Comparison of ENCODE assay signal across 29 mouse cellular contexts in the genomic region with DNA sequence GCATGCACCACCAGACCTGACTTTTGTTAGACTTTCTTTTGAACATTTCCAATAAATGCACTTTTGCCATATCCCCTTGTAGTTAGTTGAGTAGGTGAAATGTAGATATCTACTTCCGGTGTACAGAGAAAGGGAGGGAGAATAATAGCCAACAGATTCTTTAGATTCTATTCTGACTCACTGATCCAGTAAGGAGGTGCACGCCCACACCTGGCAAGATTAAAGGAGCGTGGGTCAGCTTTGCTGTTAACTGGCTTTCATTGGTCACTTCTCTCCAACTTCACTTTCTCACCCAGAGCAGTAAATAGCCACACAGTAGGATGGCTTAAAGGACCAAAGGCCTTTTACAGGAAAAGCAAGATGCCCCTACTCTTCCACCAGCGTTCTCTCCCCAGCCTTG. TPM values are rescaled to one million over a fixed set of nuclear protein-coding genes. Genes with fewer than 3 reads are reported as not detected.
DNase-seq lines count a peak whose midpoint lies in the region; ATAC-seq lines count a peak whose summit lies in the region.
"Had no signal": no experiment of that assay in that cellular context is flagged by ENCODE, and none has a peak within 500 bp of the region (broad histone marks: within the 10 kb centered on the region; RNA-seq: fewer than 3 reads in every experiment).

No protein-coding gene starts in this region.

- no peak overlapping the region for H3K27ac ChIP-seq in midbrain, embryonic 10.5 days (replicated peaks)
- H3K27ac ChIP-seq in midbrain, embryonic 13.5 days, result no peak overlapping the region
- H3K27ac ChIP-seq: embryonic facial prominence, embryonic 13.5 days; embryonic facial prominence, embryonic 15.5 days; forebrain, embryonic 10.5 days; forebrain, embryonic 12.5 days had no signal

- no peak overlapping the region for H3K4me3 ChIP-seq in midbrain, embryonic 10.5 days
- H3K4me3 ChIP-seq in midbrain, embryonic 13.5 days (replicated peaks), result no peak overlapping the region
- H3K4me3 ChIP-seq: embryonic facial prominence, embryonic 13.5 days; embryonic facial prominence, embryonic 15.5 days; erythroblast, embryonic 14.5 days; forebrain, embryonic 10.5 days; forebrain, embryonic 12.5 days had no signal

- peaks cover 47% of the 10 kb centered on the region for H3K36me3 ChIP-seq in midbrain, embryonic 10.5 days
- H3K36me3 ChIP-seq in midbrain, embryonic 13.5 days, result peaks cover 40% of the 10 kb centered on the region

- H3K4me2 ChIP-seq in midbrain, embryonic 13.5 days (replicated peaks), result no peak overlapping the region
- H3K4me2 ChIP-seq: embryonic facial prominence, embryonic 13.5 days; embryonic facial prominence, embryonic 15.5 days; forebrain, embryonic 12.5 days had no signal

- H3K27me3 ChIP-seq in midbrain, embryonic 10.5 days (ENCODE audit: low read depth, poor library complexity, severe bottlenecking), result no peaks in the 10 kb centered on the region
- H3K27me3 ChIP-seq in midbrain, embryonic 13.5 days, result no peaks in the 10 kb centered on the region
- H3K27me3 ChIP-seq: CH12.LX; embryonic facial prominence, embryonic 13.5 days; embryonic facial prominence, embryonic 15.5 days; forebrain, embryonic 12.5 days had no signal

- ATAC-seq in midbrain, embryonic 13.5 days, result no peak
- ATAC-seq: CD4-positive, CD25-positive, alpha-beta regulatory T cell, adult 4 months; forebrain, embryonic 14.5 days; forebrain, embryonic 16.5 days had no signal

- peak; percentile 66 for DNase-seq in heart, adult 11 months
- DNase-seq in heart, adult 9 months (ENCODE audit: low spot score in 2 of 2), result no peak
- DNase-seq in midbrain, embryonic 10.5 days (ENCODE audit: low spot score), result peak; percentile 9
- DNase-seq in 3T3-L1 (ENCODE audit: low read depth, low spot score), result peak; percentile 66
- peak; percentile 60 for DNase-seq in NIH3T3 (ENCODE audit: low read depth)
- DNase-seq in layer of hippocampus, postnatal 10 days (ENCODE audit: low spot score in 2 of 2), result no peak
- no peak for DNase-seq in thymus, postnatal 0 days (ENCODE audit: low spot score)
- DNase-seq: adrenal gland, adult 2 months; adrenal gland, postnatal 10 days; adrenal gland, postnatal 25 days; B cell, adult 2 months; cerebellum, adult 11 months; cerebellum, adult 18-20 months; cerebellum, adult 8-10 months; cerebellum, adult 9-11 months; cerebellum, postnatal 14 days; cerebellum, postnatal 36 days; embryo, embryonic 11 days had no signal

- H3K9me3 ChIP-seq in midbrain, embryonic 10.5 days (replicated peaks), result no peaks in the 10 kb centered on the region
- H3K9me3 ChIP-seq in midbrain, embryonic 13.5 days, result no peaks in the 10 kb centered on the region
- H3K9me3 ChIP-seq: embryonic facial prominence, embryonic 13.5 days; embryonic facial prominence, embryonic 15.5 days; forebrain, embryonic 10.5 days; forebrain, embryonic 12.5 days; G1E had no signal

- H3K4me1 ChIP-seq in midbrain, embryonic 10.5 days, result no peaks in the 10 kb centered on the region
- H3K4me1 ChIP-seq in midbrain, embryonic 13.5 days (replicated peaks), result no peaks in the 10 kb centered on the region
- H3K4me1 ChIP-seq: embryonic facial prominence, embryonic 13.5 days; embryonic facial prominence, embryonic 15.5 days; forebrain, embryonic 10.5 days; forebrain, embryonic 12.5 days had no signal

- 82% methylated on average over 4 of the region's 4 CpGs for WGBS in midbrain, embryonic 10.5 days
- 81% methylated on average over 4 of the region's 4 CpGs for WGBS in midbrain, embryonic 13.5 days

- no peak overlapping the region for H3K9ac ChIP-seq in midbrain, embryonic 13.5 days (replicated peaks)
- H3K9ac ChIP-seq: embryonic facial prominence, embryonic 13.5 days; embryonic facial prominence, embryonic 15.5 days; forebrain, embryonic 12.5 days had no signal

RNA-seq across cellular contexts. Expression of a gene that starts 32.7 kb away (rescaled TPM):
- polyA plus RNA-seq in midbrain, embryonic 10.5 days (2016; fragmentation: Nextera tagmentation; extraction: Ambion mirVana), result 11.8 and 12.0 TPM in 2 replicates
- polyA plus RNA-seq in midbrain, embryonic 13.5 days (2015; fragmentation: Nextera tagmentation; extraction: Ambion mirVana), result 7.7 and 9.5 TPM in 2 replicates
- 10 to 100 TPM; 21.5 to 24.4 TPM for total RNA-seq in layer of hippocampus, postnatal 10 days (2021)
- polyA plus RNA-seq in thymus, postnatal 0 days (2015; fragmentation: Nextera tagmentation; extraction: Ambion mirVana), result 5.4 and 6.0 TPM in 2 replicates

Comparison
In these comparisons a context has a peak if more than half of its experiments do, and no peak if none do; other contexts are left out.
1. DNase-seq: peak in heart, adult 11 months (single experiment), midbrain, embryonic 10.5 days (single experiment), 3T3-L1 (single experiment) and NIH3T3 (single experiment); none in heart, adult 9 months (0 of 2), layer of hippocampus, postnatal 10 days (0 of 2) and thymus, postnatal 0 days (single experiment).